Mouse (Mus musculus) embryonic facial prominence, embryonic 11.5 days (tissue): ENCODE results near the gene Il6st. TPM values are rescaled to one million over a fixed set of nuclear protein-coding genes. Genes with fewer than 3 reads are reported as not detected.

Source experiments
- ATAC-seq: fragments of 200-750 bp; cut with Nextera tagmentation; replicated peaks from 2 replicates; pipeline ENCODE4 v1.8.0; 2017; ENCODE audit warnings: low read depth; ENCODE audit not compliant: insufficient number of reproducible peaks, low FRiP score, low TSS enrichment
- DNase-seq: peaks from one replicate; pipeline ENCODE4 v3.0.0-alpha.2; 2015; ENCODE audit warnings: low spot score
- H3K27ac ChIP-seq: fragments of 300-500 bp; sonication (generic); replicated peaks from 2 replicates; pipeline ENCODE4 v1.5.1; 2014; ENCODE audit warnings: mild to moderate bottlenecking, low read depth, low read length, control low read depth
- H3K27me3 ChIP-seq: fragments of 300-500 bp; sonication (generic); 2 replicates; pipeline ENCODE4 v1.6.1; 2014; ENCODE audit warnings: mild to moderate bottlenecking, low read length, moderate library complexity, mixed read lengths; ENCODE audit not compliant: control insufficient read depth, insufficient read depth
- H3K36me3 ChIP-seq: fragments of 300-500 bp; sonication (generic); replicated peaks from 2 replicates; pipeline ENCODE4 v1.6.1; 2014; ENCODE audit warnings: low read depth, mild to moderate bottlenecking, low read length, moderate library complexity, mixed read lengths; ENCODE audit not compliant: control insufficient read depth, insufficient read depth
- H3K4me1 ChIP-seq: fragments of 300-500 bp; sonication (generic); 2 replicates; pipeline ENCODE4 v1.6.1; 2014; ENCODE audit warnings: low read length, mixed read lengths; ENCODE audit not compliant: control insufficient read depth, insufficient read depth
- H3K4me2 ChIP-seq: fragments of 300-500 bp; sonication (generic); 2 replicates; pipeline ENCODE4 v1.6.1; 2014; ENCODE audit warnings: low read depth, mild to moderate bottlenecking, control low read depth, low read length, moderate library complexity
- H3K4me3 ChIP-seq: fragments of 300-500 bp; sonication (generic); 2 replicates; pipeline ENCODE4 v1.5.1; 2014; ENCODE audit warnings: low read depth, low read length, control low read depth
- H3K9ac ChIP-seq: fragments of 300-500 bp; sonication (generic); replicated peaks from 2 replicates; pipeline ENCODE4 v1.6.1; 2014; ENCODE audit warnings: mild to moderate bottlenecking, control low read depth, low read length
- H3K9me3 ChIP-seq: fragments of 300-500 bp; sonication (generic); replicated peaks from 2 replicates; pipeline ENCODE4 v1.6.1; 2016; ENCODE audit warnings: mild to moderate bottlenecking, low read length, inconsistent platforms, mixed read lengths; ENCODE audit not compliant: control insufficient read depth
- WGBS: fragments of 180-500 bp; shearing (Covaris S2); extraction: QIAGEN DNeasy Blood & Tissue Kit; methylation state at CpG from one replicate; pipeline ENCODE4 v1.1.7; 2014; 5-methylcytosine and 5-hydroxymethylcytosine counted together
- polyA plus RNA-seq: library from polyadenylated mRNA; unstranded; fragments of >200 nt; fragmentation: Nextera tagmentation; extraction: Ambion mirVana; gene quantifications from 2 replicates; pipeline ENCODE4 v1.2.1, GENCODE M21; 2014

The Il6st gene
- polyA plus RNA-seq, 1 experiment from 2014 or later = 25.8 TPM

GRCm38 (mm10) chr13:112457366-112457765 is 6.5 kb upstream of the Il6st start:
- DNase-seq = no peak
- H3K4me2 ChIP-seq = no peak overlapping the region
- H3K9me3 ChIP-seq = no peaks in the 10 kb centered on the region
- 76% methylated on average over 6 of the region's 6 CpGs for WGBS
- no peaks in the 10 kb centered on the region for H3K36me3 ChIP-seq
- no peaks in the 10 kb centered on the region for H3K4me1 ChIP-seq
- ATAC-seq = no peak
- H3K4me3 ChIP-seq = no peak overlapping the region
- H3K27ac ChIP-seq = no peak overlapping the region
- no peak overlapping the region for H3K9ac ChIP-seq
- no peaks in the 10 kb centered on the region for H3K27me3 ChIP-seq

DNA sequence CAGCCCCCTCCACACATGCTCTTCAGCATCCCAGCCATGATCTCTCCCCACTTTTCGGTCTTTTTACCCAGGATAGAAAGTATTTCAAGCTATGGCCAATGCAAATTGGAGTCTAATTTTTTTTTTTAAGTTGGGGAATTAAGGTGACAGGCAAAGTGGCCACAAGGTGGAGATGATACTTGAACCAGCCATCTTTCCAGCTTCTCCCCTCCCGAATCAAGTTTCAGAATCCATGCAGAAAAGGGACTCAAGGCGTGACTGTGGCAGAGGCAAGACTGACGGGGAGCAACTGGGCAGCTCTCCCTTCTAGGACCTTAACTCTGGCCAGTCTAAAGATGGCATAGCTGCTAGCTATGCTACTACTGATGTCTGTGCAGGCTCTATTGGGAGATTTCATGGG is 5.9 kb upstream of the Il6st start:
- DNase-seq (no peak), ATAC-seq (no peak)
- H3K9ac ChIP-seq = no peak overlapping the region
- no peaks in the 10 kb centered on the region for H3K9me3 ChIP-seq
- H3K27me3 ChIP-seq = no peaks in the 10 kb centered on the region
- H3K4me2 ChIP-seq = no peak overlapping the region
- no peaks in the 10 kb centered on the region for H3K4me1 ChIP-seq
- no peak overlapping the region for H3K27ac ChIP-seq
- no peak overlapping the region for H3K4me3 ChIP-seq
- H3K36me3 ChIP-seq = no peaks in the 10 kb centered on the region
- WGBS = 78% methylated on average over 4 of the region's 4 CpGs

GRCm38 (mm10) chr13:112458435-112459018 is 5.3 kb upstream of the Il6st start:
- Histone ChIP-seq H3K4me3 (no peak overlapping the region), H3K4me1 (no peaks in the 10 kb centered on the region), H3K9ac (no peak overlapping the region), H3K36me3 (no peaks in the 10 kb centered on the region), H3K4me2 (no peak overlapping the region), H3K9me3 (no peaks in the 10 kb centered on the region), H3K27ac (no peak overlapping the region), H3K27me3 (no peaks in the 10 kb centered on the region)
- ATAC-seq (no peak), DNase-seq (no peak)
- 90% methylated on average over 11 of the region's 11 CpGs for WGBS

DNA sequence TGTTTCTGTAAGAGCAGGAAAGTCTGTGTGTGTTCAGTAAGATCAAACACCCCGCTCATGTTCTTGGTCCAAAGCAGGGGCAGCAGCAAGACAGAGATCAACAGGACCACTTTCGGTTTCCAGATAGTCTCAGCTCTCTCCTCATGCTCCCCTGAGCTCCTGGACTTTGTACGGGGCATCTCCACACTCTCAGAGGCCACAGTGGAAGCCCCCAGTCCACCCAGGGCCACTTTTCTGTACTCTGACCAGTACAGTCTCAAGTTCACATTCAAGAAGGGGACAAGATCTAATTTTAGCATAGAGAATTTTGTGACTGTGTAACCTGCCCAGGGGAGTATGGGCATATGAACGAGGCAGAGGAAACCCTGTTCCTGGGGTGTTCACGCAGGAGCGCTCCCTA is 3.9 kb upstream of the Il6st start:
- Histone ChIP-seq H3K4me2 (no peak overlapping the region), H3K9ac (no peak overlapping the region), H3K36me3 (no peaks in the 10 kb centered on the region), H3K4me1 (no peaks in the 10 kb centered on the region), H3K27me3 (no peaks in the 10 kb centered on the region), H3K4me3 (no peak overlapping the region), H3K9me3 (no peaks in the 10 kb centered on the region), H3K27ac (no peak overlapping the region)
- ATAC-seq (no peak), DNase-seq (no peak)
- 83% methylated on average over 6 of the region's 6 CpGs for WGBS

DNA sequence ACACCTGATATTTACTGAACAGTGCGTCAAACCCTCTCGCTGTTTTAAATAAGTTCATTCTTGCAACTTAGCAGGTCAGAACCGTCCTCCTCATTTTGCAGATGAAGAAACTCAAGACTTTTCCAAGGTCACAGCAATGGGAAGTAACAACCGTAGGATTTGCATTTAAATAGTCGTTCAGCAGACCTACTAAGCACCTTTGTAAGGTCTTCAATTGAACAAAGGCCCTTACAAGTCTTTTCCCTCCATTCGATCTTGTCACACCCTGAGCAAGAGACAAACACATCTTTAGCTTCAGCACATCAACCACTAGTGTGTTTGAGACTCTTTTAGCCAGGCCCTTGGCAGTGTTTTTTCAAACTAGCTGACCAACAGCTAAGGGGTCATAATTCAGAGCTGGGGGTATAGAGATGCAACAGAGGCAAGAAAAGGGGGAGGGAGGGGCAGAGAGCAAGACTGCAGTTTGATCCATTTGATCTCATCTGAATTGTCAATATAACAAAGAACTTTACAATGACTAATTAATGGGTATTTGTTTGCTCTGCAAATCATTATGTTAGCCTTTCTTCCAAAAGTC is 1.4 kb upstream of the Il6st start:
- H3K4me1 ChIP-seq = no peaks in the 10 kb centered on the region
- ATAC-seq (no peak), DNase-seq (no peak)
- no peak overlapping the region for H3K4me3 ChIP-seq
- no peaks in the 10 kb centered on the region for H3K9me3 ChIP-seq
- no peaks in the 10 kb centered on the region for H3K36me3 ChIP-seq
- H3K27ac ChIP-seq = no peak overlapping the region
- H3K9ac ChIP-seq = no peak overlapping the region
- H3K4me2 ChIP-seq = no peak overlapping the region
- WGBS = 45% methylated on average over 6 of the region's 6 CpGs
- no peaks in the 10 kb centered on the region for H3K27me3 ChIP-seq

DNA sequence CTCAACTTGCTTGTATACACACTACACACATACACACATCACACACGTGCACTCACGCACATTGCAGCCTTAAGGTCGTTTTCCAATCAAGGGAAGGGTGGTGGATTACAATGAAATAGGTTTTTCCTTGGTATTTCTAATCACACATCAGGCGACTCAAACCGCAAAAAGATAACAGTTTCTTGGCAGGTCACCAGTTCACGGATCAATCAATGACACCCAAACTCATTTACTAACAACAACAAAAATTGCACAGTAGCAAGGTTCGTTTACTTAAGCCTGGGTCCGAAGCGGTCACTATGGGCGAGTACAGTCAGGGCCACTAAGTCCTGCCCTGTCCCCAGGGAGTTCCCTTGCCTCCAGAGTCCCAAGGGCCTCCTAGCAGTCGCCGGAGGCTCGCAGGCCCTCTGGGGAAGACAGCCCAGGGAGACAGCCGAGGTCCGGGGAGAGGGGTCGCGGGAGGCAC is 500 bp upstream of the Il6st start:
- H3K4me2 ChIP-seq = peak overlapping the region; percentile 69
- no peak overlapping the region for H3K27ac ChIP-seq
- peak overlapping the region; percentile 78 for H3K4me3 ChIP-seq
- DNase-seq (no peak), ATAC-seq (peak; percentile 80)
- peak overlapping the region; percentile 67 for H3K9ac ChIP-seq
- no peaks in the 10 kb centered on the region for H3K36me3 ChIP-seq
- WGBS = 4% methylated on average over 17 of the region's 17 CpGs
- H3K4me1 ChIP-seq = no peaks in the 10 kb centered on the region
- no peaks in the 10 kb centered on the region for H3K9me3 ChIP-seq
- H3K27me3 ChIP-seq = no peaks in the 10 kb centered on the region

DNA sequence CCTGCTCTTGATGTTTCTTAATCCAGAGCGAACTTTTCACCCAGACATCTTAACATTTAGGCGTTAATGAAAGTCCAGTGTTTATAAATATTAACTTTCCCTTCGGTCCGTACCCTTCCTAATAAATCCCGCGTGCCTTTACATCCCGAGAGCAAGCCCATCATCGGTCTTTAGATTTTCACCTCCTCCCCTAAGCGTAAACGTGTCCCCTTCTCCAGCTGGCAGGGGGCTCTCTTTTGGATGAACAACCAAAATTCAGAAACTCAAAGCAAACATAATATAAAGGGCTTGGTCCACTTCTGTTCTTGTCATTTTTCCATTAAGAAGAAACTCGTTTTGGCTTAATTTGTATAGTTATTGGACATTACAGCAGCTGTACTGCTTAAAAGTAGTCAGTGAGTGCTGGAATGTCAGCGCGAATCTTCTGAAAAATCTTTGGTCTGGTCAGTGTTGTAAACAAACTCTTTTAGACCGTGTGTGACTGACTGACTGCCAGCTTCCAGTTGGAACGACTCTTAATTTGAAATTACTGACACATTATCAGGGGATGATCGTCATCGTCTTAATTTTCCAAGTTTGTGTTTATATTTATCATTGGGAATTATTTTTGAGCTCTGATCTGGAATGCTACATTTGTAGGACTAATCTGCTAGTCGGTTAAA is 887 bp downstream of the Il6st start:
- DNase-seq (peak; percentile 30), ATAC-seq (no peak)
- 5% methylated on average over 18 of the region's 18 CpGs for WGBS
- H3K4me1 ChIP-seq = no peaks in the 10 kb centered on the region
- no peaks in the 10 kb centered on the region for H3K9me3 ChIP-seq
- no peak overlapping the region for H3K27ac ChIP-seq
- H3K36me3 ChIP-seq = no peaks in the 10 kb centered on the region
- H3K4me2 ChIP-seq = peak overlapping the region; percentile 52
- peak overlapping the region; percentile 78 for H3K4me3 ChIP-seq
- peak overlapping the region; percentile 93 for H3K9ac ChIP-seq
- no peaks in the 10 kb centered on the region for H3K27me3 ChIP-seq

DNA sequence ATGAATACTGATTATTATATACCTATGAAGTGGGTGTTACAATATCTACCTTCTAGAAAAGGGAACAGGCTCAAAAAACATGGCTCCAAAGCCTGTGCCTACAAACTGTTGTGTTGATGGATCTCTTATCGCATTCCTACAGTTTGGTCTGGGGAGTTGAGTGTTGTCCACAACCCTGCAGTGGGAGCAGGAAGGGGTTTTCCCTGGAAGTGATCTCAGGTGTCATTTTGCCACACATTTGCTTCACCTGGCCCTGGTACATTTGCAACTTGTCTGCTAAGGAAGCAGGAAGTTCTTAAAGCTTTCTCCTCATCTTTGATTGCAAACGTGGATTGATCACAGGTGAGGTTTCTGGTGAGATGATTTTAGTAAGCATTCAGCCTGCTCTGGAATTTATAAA is 1.7 kb downstream of the Il6st start:
- ATAC-seq (no peak), DNase-seq (no peak)
- H3K4me3 ChIP-seq = no peak overlapping the region
- H3K4me2 ChIP-seq = no peak overlapping the region
- no peak overlapping the region for H3K9ac ChIP-seq
- H3K4me1 ChIP-seq = no peaks in the 10 kb centered on the region
- no peaks in the 10 kb centered on the region for H3K9me3 ChIP-seq
- WGBS = 55% methylated on average over 2 of the region's 2 CpGs
- no peaks in the 10 kb centered on the region for H3K36me3 ChIP-seq
- no peak overlapping the region for H3K27ac ChIP-seq
- no peaks in the 10 kb centered on the region for H3K27me3 ChIP-seq
